Mouse (Mus musculus) kidney, postnatal 4 days (tissue): ENCODE data around the gene Cbx6.

Source experiments
- DNase-seq, 2 experiments: peaks; one replicate each; pipeline ENCODE4 v3.0.0; 2021; ENCODE audit warnings: mixed read lengths in 2 of 2

Cbx6 gene

GRCm38 (mm10) chr15:79802304-79802703 lies 32.2 kb downstream of the Cbx6 start:
- no peak for DNase-seq

GRCm38 (mm10) chr15:79801646-79802045 lies 32.8 kb downstream of the Cbx6 start:
- DNase-seq: no peak

GRCm38 (mm10) chr15:79800701-79801100 lies 33.8 kb downstream of the Cbx6 start:
- no peak for DNase-seq

GRCm38 (mm10) chr15:79798591-79798990 lies 35.9 kb downstream of the Cbx6 start:
- DNase-seq: no peak

GRCm38 (mm10) chr15:79797680-79798079 lies 36.8 kb downstream of the Cbx6 start:
- DNase-seq: no peak

GRCm38 (mm10) chr15:79797096-79797495 lies 37.4 kb downstream of the Cbx6 start:
- DNase-seq: no peak

GRCm38 (mm10) chr15:79796256-79796655 lies 38.2 kb downstream of the Cbx6 start:
- no peak for DNase-seq

GRCm38 (mm10) chr15:79794173-79794572 lies 40.3 kb downstream of the Cbx6 start:
- DNase-seq: peak; percentile 66 to 71

- DNase-seq: no peak
Observed at GRCm38 (mm10) chr15:79793076-79793475, 41.4 kb downstream of the Cbx6 start.

GRCm38 (mm10) chr15:79792455-79792854 lies 42.0 kb downstream of the Cbx6 start:
- peak; percentile 38 to 43 for DNase-seq

- peak; percentile 88 for DNase-seq
Observed at GRCm38 (mm10) chr15:79791502-79791901, 43.0 kb downstream of the Cbx6 start.

- no peak for DNase-seq
Observed at GRCm38 (mm10) chr15:79790905-79791304, 43.6 kb downstream of the Cbx6 start.

- DNase-seq: no peak
Observed at GRCm38 (mm10) chr15:79790111-79790510, 44.4 kb downstream of the Cbx6 start.

GRCm38 (mm10) chr15:79787815-79788214 lies 46.7 kb downstream of the Cbx6 start:
- no peak for DNase-seq

- no peak for DNase-seq
Observed at GRCm38 (mm10) chr15:79785056-79785455, 49.4 kb downstream of the Cbx6 start.

- no peak for DNase-seq
Observed at GRCm38 (mm10) chr15:79777749-79778148, 56.7 kb downstream of the Cbx6 start, which contains the start of gene Dnal4. TSS of gene Dnal4 (minus strand) at chr15:79777849.

GRCm38 (mm10) chr15:79775662-79776061 lies 58.8 kb downstream of the Cbx6 start:
- DNase-seq: no peak

- DNase-seq: peak; percentile 98
Observed at GRCm38 (mm10) chr15:79774117-79775027, 60.1 kb downstream of the Cbx6 start.
